Mouse (Mus musculus) CD4-positive, CD25-positive, alpha-beta regulatory T cell, adult 2 months (primary cell): ENCODE measurements around the gene Ankrd52.
"Not testable (repeated sequence)": the region's sequence is repeated elsewhere in the genome, so short reads cannot be mapped to it uniquely, and the experiment has no call there.

ENCODE experiments used
- DNase-seq: peaks from one replicate; pipeline ENCODE4 v3.0.0-alpha.2; 2012; ENCODE audit warnings: low read depth, low spot score

The Ankrd52 gene

GRCm38 (mm10) chr10:128376455-128377211, at the start of gene Ankrd52:
Gene Ankrd52 (plus strand): TSS chr10:128377115.
- peak; percentile 92 for DNase-seq

GRCm38 (mm10) chr10:128327610-128328009, 49.3 kb upstream of the Ankrd52 start:
- DNase-seq: peak; percentile 46

- not testable (repeated sequence) for DNase-seq
These were observed 44.3 kb upstream of the Ankrd52 start for GRCm38 (mm10) chr10:128332358-128333249.

- peak; percentile 92 for DNase-seq
These were observed 41.3 kb upstream of the Ankrd52 start for GRCm38 (mm10) chr10:128335582-128335981.

GRCm38 (mm10) chr10:128336195-128336594, 40.7 kb upstream of the Ankrd52 start:
- DNase-seq: no peak

GRCm38 (mm10) chr10:128336597-128336996, 40.3 kb upstream of the Ankrd52 start:
- DNase-seq: no peak

- DNase-seq: peak; percentile 98
These were observed 39.4 kb upstream of the Ankrd52 start, which contains the start of gene Cs for GRCm38 (mm10) chr10:128337306-128338181. Gene Cs (plus strand): TSS chr10:128337734.

- DNase-seq: no peak
These were observed 38.5 kb upstream of the Ankrd52 start for GRCm38 (mm10) chr10:128338415-128338814.

- no peak for DNase-seq
These were observed 38.0 kb upstream of the Ankrd52 start for GRCm38 (mm10) chr10:128338948-128339347.

GRCm38 (mm10) chr10:128340257-128340656, 36.7 kb upstream of the Ankrd52 start:
- peak; percentile 42 for DNase-seq

GRCm38 (mm10) chr10:128343436-128343835, 33.5 kb upstream of the Ankrd52 start:
- DNase-seq: no peak

- DNase-seq: peak; percentile 89
These were observed 32.2 kb upstream of the Ankrd52 start for GRCm38 (mm10) chr10:128344568-128345275.

GRCm38 (mm10) chr10:128347541-128347940, 29.4 kb upstream of the Ankrd52 start:
- DNase-seq: no peak

GRCm38 (mm10) chr10:128358796-128359195, 18.1 kb upstream of the Ankrd52 start:
- peak; percentile 84 for DNase-seq

GRCm38 (mm10) chr10:128359226-128359625, 17.7 kb upstream of the Ankrd52 start:
- DNase-seq: no peak

GRCm38 (mm10) chr10:128361836-128362235, 15.1 kb upstream of the Ankrd52 start:
- no peak for DNase-seq

GRCm38 (mm10) chr10:128362568-128362967, 14.3 kb upstream of the Ankrd52 start:
- peak; percentile 52 for DNase-seq

GRCm38 (mm10) chr10:128367899-128368401, 9.0 kb upstream of the Ankrd52 start:
- DNase-seq: no peak

GRCm38 (mm10) chr10:128368402-128369217, 8.3 kb upstream of the Ankrd52 start, which contains the start of gene Coq10a:
Gene Coq10a (minus strand): TSS chr10:128368997.
- peak; percentile 94 for DNase-seq

- DNase-seq: no peak
These were observed 7.7 kb upstream of the Ankrd52 start for GRCm38 (mm10) chr10:128369218-128369543.
